Mouse (Mus musculus) v-Abl transformed pro-B cells (cell line): ENCODE measurements around the gene Antxrl.

ENCODE experiments used
- in situ Hi-C, 2 experiments: fragments of 400-800 bp; cut with MboI; formaldehyde crosslinking; loops; one replicate each; pipeline ENCODE4 v1.15.1; 2025; ENCODE audit not compliant: unreplicated experiment in 2 of 2

Antxrl gene

DNA sequence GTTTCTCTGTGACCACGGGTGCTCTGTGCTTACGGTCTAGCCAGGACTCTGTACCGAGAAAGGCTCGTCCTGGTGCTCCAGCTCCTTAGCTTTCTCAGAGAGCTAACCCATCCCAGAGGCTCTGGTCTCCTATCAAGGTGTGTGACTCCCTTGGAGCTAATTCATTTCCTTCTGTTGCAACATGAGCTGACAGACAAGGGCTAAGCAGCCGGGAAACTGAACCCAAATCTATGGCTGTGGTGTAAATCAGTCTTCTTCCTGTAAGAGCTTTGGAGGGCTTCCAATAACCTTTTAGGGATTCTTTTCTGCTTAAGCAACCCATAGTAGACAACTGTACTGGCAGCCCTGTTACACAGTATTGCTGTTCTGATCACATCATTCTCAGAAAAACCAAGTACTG is 50.1 kb downstream of the Antxrl start, which contains the start of gene A630023A22Rik:
Gene A630023A22Rik, minus strand, starts transcription at position 154 of the 400 bp plus-strand sequence.
- in situ Hi-C loops: loop anchor here in 1 of 2 experiments (5.0 kb wide), 1 partner anchor 295 kb away; no protein-coding TSS in a partner anchor

- in situ Hi-C loops: loop anchor here in 1 of 2 experiments (5.0 kb wide), 1 partner anchor 293 kb away; no protein-coding TSS in a partner anchor
Measured at GRCm38 (mm10) chr14:34103855-34104254, 51.3 kb downstream of the Antxrl start.

DNA sequence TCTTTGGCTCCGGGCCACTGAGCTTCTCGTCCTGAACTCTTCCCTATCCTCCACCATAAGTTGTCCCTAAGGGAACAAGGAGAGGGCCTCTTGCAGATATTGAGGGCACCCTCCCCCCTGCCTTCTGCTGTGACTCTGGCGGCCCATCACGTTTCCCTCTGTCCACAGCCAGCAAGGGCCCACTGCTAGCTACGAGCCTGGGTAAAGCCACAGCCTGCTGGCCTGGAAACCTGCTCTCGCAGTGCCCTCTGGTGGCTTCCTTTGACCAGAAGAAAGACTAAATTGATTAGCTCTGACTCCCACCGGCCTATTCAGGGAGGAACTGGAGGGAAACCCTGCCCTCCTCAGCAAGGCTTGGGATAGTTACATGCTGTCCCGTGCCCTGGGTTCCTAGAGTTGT is 52.4 kb downstream of the Antxrl start:
- in situ Hi-C loops: loop anchor here (5.0 kb wide), 2 partner anchors 292 to 297 kb away; no protein-coding TSS in a partner anchor

DNA sequence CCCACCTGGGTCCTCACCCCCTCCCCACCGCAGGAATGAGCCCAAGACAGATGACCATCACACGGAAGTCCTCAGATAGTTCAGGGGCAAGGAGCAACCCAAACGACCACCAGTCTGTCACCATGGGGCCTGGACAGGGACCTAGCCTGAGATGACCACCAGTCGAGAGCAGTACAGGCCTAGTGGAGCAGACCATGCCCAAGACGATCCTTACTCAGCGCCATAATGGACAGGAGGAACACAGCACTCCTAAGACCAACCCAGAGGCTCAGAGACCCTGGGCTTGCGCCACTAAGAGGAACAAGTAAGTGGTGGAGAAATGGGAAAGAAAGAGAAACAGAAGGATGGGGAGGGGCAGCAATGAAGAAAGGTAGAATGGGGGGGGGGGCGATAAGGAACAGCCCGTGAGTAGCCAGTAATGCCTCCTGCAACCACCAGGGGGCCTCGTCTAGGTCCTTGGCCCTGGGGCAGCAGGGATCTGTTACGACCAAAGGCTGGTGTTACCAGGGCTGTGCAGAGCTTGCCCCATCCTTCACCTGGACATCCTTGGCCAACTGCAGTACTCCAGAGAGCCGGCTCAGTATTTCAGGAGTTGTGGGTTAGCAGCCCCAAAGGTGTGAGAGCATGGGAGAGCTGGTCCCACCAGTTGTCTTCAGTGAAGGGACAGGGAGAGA is 54.0 kb downstream of the Antxrl start:
- in situ Hi-C loops: loop anchor here in 1 of 2 experiments (5.0 kb wide), 1 partner anchor 296 kb away; no protein-coding TSS in a partner anchor

GRCm38 (mm10) chr14:34107594-34107993 is 55.1 kb downstream of the Antxrl start:
- in situ Hi-C loops: loop anchor here in 1 of 2 experiments (5.0 kb wide), 1 partner anchor 295 kb away; no protein-coding TSS in a partner anchor

DNA sequence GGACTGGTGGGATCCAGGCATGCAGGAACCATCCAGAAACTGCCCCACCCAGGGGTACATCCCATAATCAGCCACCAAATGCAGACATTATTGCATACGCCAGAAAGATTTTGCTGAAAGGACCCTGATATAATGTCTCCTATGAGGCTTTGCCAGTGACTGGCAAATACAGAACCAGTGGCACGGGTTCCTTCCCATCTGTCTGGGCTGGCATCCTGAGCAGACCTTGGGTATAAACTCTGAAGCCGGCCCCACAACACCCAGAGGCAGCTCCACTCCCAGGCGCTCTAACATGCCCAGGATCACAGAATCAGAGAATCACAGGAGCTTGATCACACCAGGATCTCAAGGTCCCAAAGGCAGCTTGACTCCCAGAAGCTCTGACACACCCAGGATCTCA is 61.8 kb downstream of the Antxrl start:
- in situ Hi-C loops: no loop called here

GRCm38 (mm10) chr14:34119046-34119723 is 66.7 kb downstream of the Antxrl start:
- in situ Hi-C loops: no loop called here

GRCm38 (mm10) chr14:34120016-34120910 is 67.8 kb downstream of the Antxrl start:
- in situ Hi-C loops: no loop called here

- in situ Hi-C loops: no loop called here
Measured at GRCm38 (mm10) chr14:34120923-34121351, 68.4 kb downstream of the Antxrl start.

DNA sequence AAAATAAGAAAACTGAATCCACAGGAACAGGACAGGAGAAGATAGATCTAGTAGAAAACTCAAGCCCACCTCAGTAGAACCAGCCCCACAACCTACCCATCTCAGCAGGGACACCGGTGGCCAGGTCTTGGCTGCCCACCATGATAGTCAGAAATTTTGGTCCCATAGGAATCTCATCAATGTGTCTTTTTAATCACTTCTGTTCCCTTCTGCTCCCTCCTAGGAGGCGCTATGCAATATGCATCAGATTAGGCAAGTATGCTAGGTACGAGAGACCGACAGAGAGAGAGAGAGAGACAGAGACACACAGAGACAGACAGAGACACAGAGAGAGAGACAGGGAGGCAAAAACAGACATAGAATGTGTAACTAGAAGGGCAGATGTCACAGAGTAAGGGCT is 69.2 kb downstream of the Antxrl start:
- in situ Hi-C loops: no loop called here
